Mouse (Mus musculus): Measurements from ENCODE around the gene Dnah2.

DNA sequence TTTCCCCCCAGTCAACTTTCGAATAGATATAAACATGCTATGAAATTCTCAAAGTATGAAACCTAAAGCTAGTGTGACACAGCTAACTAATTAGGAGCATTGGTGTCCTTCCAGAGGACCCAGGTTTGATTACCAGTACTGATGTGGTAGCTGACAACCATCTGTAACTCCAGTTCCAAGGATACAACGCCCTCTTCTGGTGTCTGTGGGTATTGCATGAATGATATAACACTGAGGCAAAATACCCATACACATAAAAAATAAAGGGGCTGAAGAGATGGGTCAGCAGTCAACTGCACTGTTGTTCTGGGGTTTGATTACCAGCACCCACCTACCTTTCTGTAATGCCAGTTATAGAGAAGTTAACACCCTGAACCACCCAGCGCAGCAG lies 176.1 kb downstream of the Dnah2 start:
- no peak for TF ChIP-seq TAL1 (IDR thresholded peaks at IDR 0.05; ENCODE audit: low read length)
- no peak for TF ChIP-seq GATA1 (IDR thresholded peaks at IDR 0.05; ENCODE audit: low read length)
